Mouse (Mus musculus) limb, embryonic 15.5 days (tissue): ENCODE measurements at regions not wholly inside any gene's neighbourhood (a gene's known extent, or its start where the extent isn't known, plus 50 kb on each side); places are given as distances from the start of the nearest gene placed in this dataset.

ENCODE experiments used
- ATAC-seq: fragments of 200-750 bp; cut with Nextera tagmentation; 2 replicates; pipeline ENCODE4 v1.8.0; 2017; ENCODE audit warnings: low read depth, moderate TSS enrichment; ENCODE audit not compliant: insufficient number of reproducible peaks, low FRiP score, low TSS enrichment
- H3K27ac ChIP-seq: fragments of 300-500 bp; sonication (generic); 2 replicates; pipeline ENCODE4 v1.5.1; 2015; ENCODE audit warnings: moderate library complexity, mild to moderate bottlenecking, inconsistent platforms
- H3K27me3 ChIP-seq: fragments of 300-500 bp; sonication (generic); 2 replicates; pipeline ENCODE4 v1.6.1; 2015; ENCODE audit warnings: inconsistent platforms
- H3K36me3 ChIP-seq: fragments of 300-500 bp; sonication (generic); 2 replicates; pipeline ENCODE4 v1.6.1; 2015; ENCODE audit warnings: inconsistent platforms
- H3K4me1 ChIP-seq: fragments of 300-500 bp; sonication (generic); 2 replicates; pipeline ENCODE4 v1.6.1; 2015; ENCODE audit warnings: inconsistent platforms
- H3K4me2 ChIP-seq: fragments of 300-500 bp; sonication (generic); 2 replicates; pipeline ENCODE4 v1.6.1; 2015; ENCODE audit warnings: mild to moderate bottlenecking, inconsistent platforms
- H3K4me3 ChIP-seq: fragments of 300-500 bp; sonication (generic); 2 replicates; pipeline ENCODE4 v1.5.1; 2015; ENCODE audit warnings: mild to moderate bottlenecking, inconsistent platforms
- H3K9ac ChIP-seq: fragments of 300-500 bp; sonication (generic); 2 replicates; pipeline ENCODE4 v1.6.1; 2015; ENCODE audit warnings: inconsistent platforms
- H3K9me3 ChIP-seq: fragments of 300-500 bp; sonication (generic); 2 replicates; pipeline ENCODE4 v1.6.1; 2016; ENCODE audit warnings: inconsistent platforms
- WGBS: fragments of 180-500 bp; shearing (Covaris S2); methylation state at CpG from one replicate; pipeline ENCODE4 v1.1.7; 2015; 5-methylcytosine and 5-hydroxymethylcytosine counted together

DNA sequence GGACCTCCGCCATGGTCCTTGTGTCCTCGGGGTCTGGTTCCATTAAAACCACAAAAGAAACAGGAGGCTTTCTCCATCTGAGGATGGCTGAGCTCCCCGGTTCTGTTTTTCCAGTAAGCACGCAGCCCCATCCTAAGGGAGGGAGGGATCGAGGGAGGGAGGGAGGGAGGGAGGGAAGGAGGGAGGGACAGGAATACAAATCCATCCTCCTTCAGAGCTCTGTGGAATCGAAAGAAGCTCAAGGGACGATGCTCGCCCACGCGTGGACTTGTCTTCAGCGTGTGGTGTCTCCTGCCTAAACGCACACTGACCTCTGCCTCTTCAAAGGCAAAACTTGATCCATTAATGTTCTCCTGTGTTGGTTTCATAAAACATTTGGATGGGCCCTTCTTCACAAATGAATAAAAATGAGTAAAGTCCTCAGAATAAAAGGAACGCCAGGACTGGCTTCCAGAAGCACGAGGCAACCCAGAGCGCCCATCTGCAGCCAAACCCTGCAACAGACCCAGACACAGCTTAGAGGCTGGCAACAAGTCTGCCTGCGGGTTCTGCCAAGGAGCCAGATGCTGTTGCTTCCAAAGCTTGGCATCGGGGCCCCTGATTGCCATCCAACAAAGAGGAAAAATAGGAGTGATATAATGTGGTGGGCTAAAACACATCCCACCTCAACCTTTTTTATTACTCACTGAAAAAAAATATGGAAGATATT is 131.0 kb downstream of the Zbtb18 start:
- H3K27ac ChIP-seq, result no peak overlapping the region
- no peak overlapping the region for H3K9ac ChIP-seq
- H3K27me3 ChIP-seq, result no peaks in the 10 kb centered on the region
- no peak for ATAC-seq
- WGBS, result 80% methylated on average over 17 of the region's 17 CpGs
- H3K4me2 ChIP-seq, result no peak overlapping the region
- H3K36me3 ChIP-seq, result no peaks in the 10 kb centered on the region
- no peaks in the 10 kb centered on the region for H3K4me1 ChIP-seq
- H3K4me3 ChIP-seq, result no peak overlapping the region
- H3K9me3 ChIP-seq, result no peaks in the 10 kb centered on the region

GRCm38 (mm10) chr1:177573781-177574180 is 131.6 kb downstream of the Zbtb18 start:
- Histone ChIP-seq H3K27ac (no peak overlapping the region), H3K9ac (no peak overlapping the region), H3K36me3 (no peaks in the 10 kb centered on the region), H3K9me3 (no peaks in the 10 kb centered on the region), H3K4me1 (no peaks in the 10 kb centered on the region), H3K4me3 (no peak overlapping the region), H3K4me2 (no peak overlapping the region), H3K27me3 (no peaks in the 10 kb centered on the region)
- ATAC-seq, result no peak
- WGBS, result 83% methylated on average over 4 of the region's 4 CpGs

GRCm38 (mm10) chr1:177574312-177574711 is 132.2 kb downstream of the Zbtb18 start:
- 86% methylated on average over 7 of the region's 7 CpGs for WGBS
- no peak overlapping the region for H3K27ac ChIP-seq
- ATAC-seq, result no peak
- H3K36me3 ChIP-seq, result no peaks in the 10 kb centered on the region
- H3K4me1 ChIP-seq, result no peaks in the 10 kb centered on the region
- H3K27me3 ChIP-seq, result no peaks in the 10 kb centered on the region
- no peak overlapping the region for H3K4me2 ChIP-seq
- H3K4me3 ChIP-seq, result no peak overlapping the region
- no peaks in the 10 kb centered on the region for H3K9me3 ChIP-seq
- H3K9ac ChIP-seq, result no peak overlapping the region

DNA sequence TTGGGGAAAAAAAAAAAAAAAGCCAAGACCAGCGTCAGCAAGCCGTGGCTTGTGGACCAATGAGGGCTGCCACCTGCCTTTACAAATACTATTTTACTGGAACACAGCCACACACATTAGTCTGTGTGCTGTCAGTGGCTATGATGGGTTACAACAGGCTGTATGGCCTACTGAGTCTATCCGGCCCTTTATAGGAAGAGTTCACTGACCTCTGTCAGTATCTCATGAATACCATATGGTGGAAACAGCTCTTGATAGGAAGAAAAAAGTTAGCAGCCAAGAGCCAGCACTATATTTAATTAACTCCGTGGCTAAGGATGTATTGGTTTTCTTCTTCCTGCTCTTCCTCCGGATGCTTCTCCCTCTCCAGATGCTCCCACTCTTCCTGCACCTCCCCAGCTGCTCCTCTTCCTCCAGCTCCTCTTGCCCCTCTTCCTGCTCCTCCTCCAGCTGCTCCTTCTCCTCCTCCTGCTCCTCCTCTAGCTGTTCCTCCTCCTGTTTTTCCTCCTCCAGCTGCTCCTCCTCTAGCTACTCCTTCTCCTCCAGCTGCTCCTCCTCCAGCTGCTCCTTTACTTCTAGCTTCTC is 142.2 kb downstream of the Zbtb18 start:
- no peak for ATAC-seq
- Histone ChIP-seq H3K9me3 (0 out of 2 replicates have a peak, but pooled peaks cover 8% of the 10 kb centered on the region), H3K27me3 (no peaks in the 10 kb centered on the region), H3K27ac (no peak overlapping the region), H3K4me3 (no peak overlapping the region), H3K9ac (no peak overlapping the region), H3K4me2 (no peak overlapping the region), H3K4me1 (no peaks in the 10 kb centered on the region), H3K36me3 (no peaks in the 10 kb centered on the region)
- WGBS, result 33% methylated on average over 5 of the region's 5 CpGs

DNA sequence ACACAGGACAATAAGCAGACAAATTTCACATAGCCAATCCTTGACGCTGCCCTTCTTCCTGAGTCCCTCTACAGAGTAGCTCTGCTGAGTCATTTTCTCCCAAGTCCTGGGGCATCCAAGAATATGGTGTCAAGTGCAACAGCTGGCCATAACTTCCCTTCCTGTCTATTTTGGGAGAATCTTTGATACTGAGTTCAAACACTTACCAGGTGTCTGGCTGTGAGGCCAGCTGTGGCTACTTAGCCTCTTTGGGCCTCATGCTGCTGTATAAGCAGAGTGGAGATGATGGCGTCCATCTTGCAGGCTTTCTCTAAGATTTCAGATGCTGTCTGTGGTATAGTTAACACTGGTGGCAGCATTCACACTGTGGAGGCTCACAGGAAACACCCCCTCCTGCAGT is 143.2 kb downstream of the Zbtb18 start:
- Histone ChIP-seq H3K4me3 (no peak overlapping the region), H3K9me3 (0 out of 2 replicates have a peak, but pooled peaks cover 8% of the 10 kb centered on the region), H3K27me3 (no peaks in the 10 kb centered on the region), H3K4me2 (no peak overlapping the region), H3K9ac (no peak overlapping the region), H3K4me1 (no peaks in the 10 kb centered on the region), H3K36me3 (no peaks in the 10 kb centered on the region), H3K27ac (no peak overlapping the region)
- WGBS, result 82% methylated on average over 2 of the region's 2 CpGs
- ATAC-seq, result no peak

- H3K4me3 ChIP-seq, result no peak overlapping the region
- 84% methylated on average over 7 of the region's 7 CpGs for WGBS
Observed at GRCm38 (mm10) chr1:177589034-177589433, 140.6 kb upstream of the 1700016C15Rik start.

GRCm38 (mm10) chr1:177589656-177590055 is 140.0 kb upstream of the 1700016C15Rik start:
- ATAC-seq, result no peak
- Histone ChIP-seq H3K27ac (no peak overlapping the region), H3K4me3 (no peak overlapping the region), H3K4me1 (no peaks in the 10 kb centered on the region), H3K9ac (no peak overlapping the region), H3K27me3 (no peaks in the 10 kb centered on the region), H3K4me2 (no peak overlapping the region), H3K9me3 (no peaks in the 10 kb centered on the region), H3K36me3 (no peaks in the 10 kb centered on the region)
- 94% methylated on average over 4 of the region's 4 CpGs for WGBS

More at GRCm38 (mm10) chr1:177589034-177589433, 140.6 kb upstream of the 1700016C15Rik start:
- Histone ChIP-seq H3K9me3 (no peaks in the 10 kb centered on the region), H3K4me1 (no peaks in the 10 kb centered on the region), H3K36me3 (no peaks in the 10 kb centered on the region), H3K27me3 (no peaks in the 10 kb centered on the region), H3K4me2 (no peak overlapping the region), H3K9ac (no peak overlapping the region), H3K27ac (no peak overlapping the region)
- ATAC-seq, result no peak

DNA sequence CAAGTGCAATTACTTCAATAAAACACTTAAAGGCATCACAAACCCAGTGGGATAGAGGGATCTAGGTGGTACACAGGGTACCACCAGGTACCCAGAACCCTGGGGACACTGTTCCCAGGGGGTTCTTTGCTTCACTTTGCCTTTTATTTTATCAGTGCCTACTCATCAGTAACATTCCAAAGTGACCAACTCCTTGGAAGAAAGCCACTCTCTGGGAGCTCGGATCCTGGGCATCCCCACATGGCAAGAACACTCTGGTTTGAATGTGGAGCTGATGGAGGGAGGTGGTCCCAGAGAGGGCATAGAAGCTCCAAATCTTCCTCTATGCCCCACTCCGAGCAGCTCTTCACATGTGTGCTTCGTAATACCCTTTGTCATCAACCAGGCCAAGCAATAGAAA is 137.9 kb upstream of the 1700016C15Rik start:
- no peaks in the 10 kb centered on the region for H3K4me1 ChIP-seq
- no peak overlapping the region for H3K4me2 ChIP-seq
- 88% methylated on average over 3 of the region's 3 CpGs for WGBS
- no peak for ATAC-seq
- no peaks in the 10 kb centered on the region for H3K36me3 ChIP-seq
- H3K4me3 ChIP-seq, result no peak overlapping the region
- H3K9me3 ChIP-seq, result no peaks in the 10 kb centered on the region
- no peak overlapping the region for H3K9ac ChIP-seq
- no peak overlapping the region for H3K27ac ChIP-seq
- no peaks in the 10 kb centered on the region for H3K27me3 ChIP-seq

DNA sequence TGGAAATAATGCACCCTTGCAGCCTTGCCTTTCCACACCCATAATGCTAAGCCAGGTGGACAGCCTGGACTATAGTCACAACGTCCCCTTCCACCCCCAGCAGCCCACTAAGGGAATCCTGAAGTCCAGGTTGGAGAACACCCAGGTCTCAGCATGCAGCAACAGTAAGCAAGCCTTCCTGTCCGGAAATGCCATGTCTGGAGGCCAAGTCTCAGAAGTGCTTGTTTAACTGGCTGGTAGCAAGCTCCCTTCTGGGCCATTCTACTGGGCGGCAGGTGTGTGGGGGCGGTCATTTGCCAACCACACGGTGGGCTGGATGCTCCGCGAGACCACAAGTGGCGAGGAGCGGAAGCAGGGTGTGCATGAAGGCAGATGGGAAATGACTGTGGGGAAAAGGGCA is 137.3 kb upstream of the 1700016C15Rik start:
- H3K27ac ChIP-seq, result no peak overlapping the region
- WGBS, result 90% methylated on average over 9 of the region's 9 CpGs
- no peaks in the 10 kb centered on the region for H3K36me3 ChIP-seq
- H3K9ac ChIP-seq, result no peak overlapping the region
- H3K27me3 ChIP-seq, result no peaks in the 10 kb centered on the region
- no peak for ATAC-seq
- H3K9me3 ChIP-seq, result no peaks in the 10 kb centered on the region
- H3K4me1 ChIP-seq, result no peaks in the 10 kb centered on the region
- H3K4me3 ChIP-seq, result no peak overlapping the region
- H3K4me2 ChIP-seq, result no peak overlapping the region

DNA sequence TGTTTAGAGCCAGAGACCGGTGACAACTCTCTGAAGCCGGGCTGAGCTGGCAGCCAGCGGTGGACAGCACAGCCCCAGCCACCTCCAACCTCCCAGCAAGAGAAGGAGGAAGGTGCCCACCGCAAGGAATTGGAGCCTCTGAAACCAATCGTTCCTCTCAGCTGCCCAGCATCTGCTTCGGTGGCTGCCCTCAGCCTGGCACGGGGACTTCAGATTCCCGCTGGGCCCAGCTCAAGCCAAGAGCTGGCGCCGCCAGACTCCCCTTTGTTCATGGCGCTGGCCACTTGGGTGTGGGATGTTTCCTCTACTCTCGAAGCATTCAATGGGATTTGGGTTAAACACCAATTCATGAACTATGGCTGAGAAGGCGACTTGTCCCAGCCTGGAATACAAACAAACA is 135.3 kb upstream of the 1700016C15Rik start:
- no peak for ATAC-seq
- WGBS, result 83% methylated on average over 13 of the region's 13 CpGs
- Histone ChIP-seq H3K9me3 (no peaks in the 10 kb centered on the region), H3K4me1 (no peaks in the 10 kb centered on the region), H3K4me2 (no peak overlapping the region), H3K27me3 (no peaks in the 10 kb centered on the region), H3K4me3 (no peak overlapping the region), H3K9ac (no peak overlapping the region), H3K27ac (no peak overlapping the region), H3K36me3 (no peaks in the 10 kb centered on the region)

DNA sequence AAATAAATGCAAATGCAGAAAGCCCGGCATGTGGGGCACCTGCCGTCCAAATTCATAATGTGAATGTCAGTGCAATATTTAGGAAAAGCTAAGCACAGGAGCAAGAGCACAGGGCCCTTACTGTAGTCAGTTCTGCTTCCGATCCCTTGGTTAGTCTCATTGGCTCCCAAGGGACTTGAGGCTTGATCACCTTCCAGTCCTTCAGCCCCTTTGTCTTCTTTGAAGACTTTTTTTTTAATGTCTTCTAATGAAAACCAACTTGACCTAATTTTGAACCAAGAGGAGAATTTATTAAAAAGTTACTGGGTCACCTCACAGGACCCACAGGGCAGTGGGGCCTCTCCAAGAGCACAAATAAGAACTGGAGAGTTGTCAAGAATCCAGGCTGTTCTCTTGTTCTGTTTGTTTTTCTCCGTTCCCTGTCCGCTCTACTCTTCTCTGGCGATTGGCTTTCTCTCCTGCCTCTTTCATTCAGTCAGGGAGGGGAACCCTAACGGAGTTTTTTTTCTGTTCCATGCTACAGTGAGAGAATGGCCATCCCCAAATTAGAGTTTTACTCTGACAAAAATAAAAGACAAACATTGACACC is 134.2 kb upstream of the 1700016C15Rik start:
- Histone ChIP-seq H3K4me1 (no peaks in the 10 kb centered on the region), H3K36me3 (no peaks in the 10 kb centered on the region), H3K27ac (no peak overlapping the region), H3K4me3 (no peak overlapping the region), H3K9me3 (no peaks in the 10 kb centered on the region), H3K27me3 (no peaks in the 10 kb centered on the region), H3K4me2 (no peak overlapping the region), H3K9ac (no peak overlapping the region)
- no peak for ATAC-seq
- 74% methylated on average over 7 of the region's 7 CpGs for WGBS

DNA sequence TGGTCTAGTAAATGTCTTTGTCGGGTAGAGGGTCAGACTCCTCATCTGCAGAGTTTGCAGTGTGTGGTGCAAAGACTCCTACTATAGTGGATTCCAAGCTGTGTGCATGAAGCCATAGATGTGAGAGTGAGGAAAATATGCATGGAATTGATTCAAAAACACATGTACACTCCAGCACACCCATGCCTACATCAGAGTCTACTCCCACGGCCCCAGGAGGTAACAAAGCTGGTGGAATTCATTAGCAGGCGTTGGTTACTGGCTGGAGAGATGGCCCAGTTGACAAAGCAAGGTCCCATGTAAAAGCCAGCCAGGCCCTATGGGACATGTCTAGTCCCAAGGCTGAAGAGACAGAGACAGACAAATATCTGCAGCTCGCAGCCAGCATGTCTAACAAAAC is 132.6 kb upstream of the 1700016C15Rik start:
- Histone ChIP-seq H3K27me3 (no peaks in the 10 kb centered on the region), H3K4me1 (no peaks in the 10 kb centered on the region), H3K4me2 (no peak overlapping the region), H3K27ac (no peak overlapping the region), H3K9me3 (no peaks in the 10 kb centered on the region), H3K4me3 (no peak overlapping the region), H3K36me3 (no peaks in the 10 kb centered on the region), H3K9ac (no peak overlapping the region)
- ATAC-seq, result no peak
- WGBS, result 53% methylated on average over 4 of the region's 4 CpGs
